Mouse (Mus musculus): ENCODE measurements around the gene Abt1. TPM values are rescaled to one million over a fixed set of nuclear protein-coding genes. Genes with fewer than 3 reads are reported as not detected.

Gene Abt1
- polyA plus RNA-seq, 1 experiment from 2014 or later, result 8.8 TPM

- no peaks in the 10 kb centered on the region for H3K36me3 ChIP-seq
- H3K9me3 ChIP-seq, result no peaks in the 10 kb centered on the region
- H3K27me3 ChIP-seq, result no peaks in the 10 kb centered on the region; the same call in 1 of the 2 replicates
- peaks cover 6% of the 10 kb centered on the region; the same call in 1 of the 2 replicates for H3K4me1 ChIP-seq (replicated peaks)
- peak overlapping the region; percentile 72 for H3K4me2 ChIP-seq
- H3K27ac ChIP-seq (replicated peaks), result peak overlapping the region; percentile 78
- H3K9ac ChIP-seq, result peak overlapping the region; percentile 57
- H3K4me3 ChIP-seq, result peak overlapping the region; percentile 77
- peak; percentile 85 for ATAC-seq (ENCODE audit: low FRiP score, low read depth)
- under 1% methylated on average over 25 of the region's 25 CpGs for WGBS
These were observed 29.7 kb upstream of the Abt1 start for GRCm38 (mm10) chr13:23453362-23453862.

GRCm38 (mm10) chr13:23450398-23450797, 26.7 kb upstream of the Abt1 start:
- Histone ChIP-seq H3K9me3 (no peaks in the 10 kb centered on the region), H3K27ac (replicated peaks) (peak overlapping the region; percentile 72), H3K36me3 (no peaks in the 10 kb centered on the region), H3K27me3 (no peaks in the 10 kb centered on the region), H3K4me3 (peak overlapping the region; percentile 58), H3K4me2 (peak overlapping the region; percentile 57), H3K9ac (peak overlapping the region; percentile 61), H3K4me1 (replicated peaks) (peaks cover 6% of the 10 kb centered on the region; the same call in 1 of the 2 replicates)
- WGBS, result under 1% methylated on average over 15 of the region's 15 CpGs
- ATAC-seq (ENCODE audit: low FRiP score, low read depth), result peak; percentile 52

- no peak for ATAC-seq (ENCODE audit: low FRiP score, low read depth)
- H3K9me3 ChIP-seq, result no peaks in the 10 kb centered on the region
- peak overlapping the region; percentile 61 for H3K9ac ChIP-seq
- under 1% methylated on average over 24 of the region's 24 CpGs for WGBS
- peak overlapping the region; percentile 57 for H3K4me2 ChIP-seq
- peaks cover 9% of the 10 kb centered on the region for H3K4me1 ChIP-seq (replicated peaks)
- H3K27me3 ChIP-seq, result no peaks in the 10 kb centered on the region
- peak overlapping the region; percentile 58 for H3K4me3 ChIP-seq
- peak overlapping the region; percentile 13; the same call in 1 of the 2 replicates for H3K27ac ChIP-seq (replicated peaks)
- no peaks in the 10 kb centered on the region for H3K36me3 ChIP-seq
These were observed 25.8 kb upstream of the Abt1 start for GRCm38 (mm10) chr13:23449235-23450095.

GRCm38 (mm10) chr13:23448758-23449157, 25.1 kb upstream of the Abt1 start:
- H3K4me1 ChIP-seq (replicated peaks), result peaks cover 16% of the 10 kb centered on the region
- WGBS, result 60% methylated on average over 3 of the region's 3 CpGs

GRCm38 (mm10) chr13:23446498-23446952, 22.9 kb upstream of the Abt1 start:
- H3K27me3 ChIP-seq, result no peaks in the 10 kb centered on the region
- peaks cover 19% of the 10 kb centered on the region for H3K4me1 ChIP-seq (replicated peaks)
- H3K4me2 ChIP-seq, result peak overlapping the region; percentile 59
- H3K9me3 ChIP-seq, result no peaks in the 10 kb centered on the region
- H3K36me3 ChIP-seq, result no peaks in the 10 kb centered on the region
- peak overlapping the region; percentile 47 for H3K9ac ChIP-seq
- H3K4me3 ChIP-seq, result peak overlapping the region; percentile 72
- WGBS, result under 1% methylated on average over 16 of the region's 16 CpGs
- peak; percentile 72 for ATAC-seq (ENCODE audit: low FRiP score, low read depth)
- peak overlapping the region; percentile 98 for H3K27ac ChIP-seq (replicated peaks)

More at GRCm38 (mm10) chr13:23448758-23449157, 25.1 kb upstream of the Abt1 start:
- peak overlapping the region; percentile 58 for H3K4me3 ChIP-seq
- H3K9ac ChIP-seq, result no peak overlapping the region
- H3K27me3 ChIP-seq, result no peaks in the 10 kb centered on the region
- peak overlapping the region; percentile 57 for H3K4me2 ChIP-seq
- no peak overlapping the region; the same call in 1 of the 2 replicates for H3K27ac ChIP-seq (replicated peaks)
- H3K36me3 ChIP-seq, result no peaks in the 10 kb centered on the region
- ATAC-seq (ENCODE audit: low FRiP score, low read depth), result no peak
- H3K9me3 ChIP-seq, result no peaks in the 10 kb centered on the region

- H3K4me1 ChIP-seq (replicated peaks), result peaks cover 19% of the 10 kb centered on the region
- H3K27ac ChIP-seq (replicated peaks), result peak overlapping the region; percentile 98
- peak; percentile 94 for ATAC-seq (ENCODE audit: low FRiP score, low read depth)
- under 1% methylated on average over 55 of the region's 55 CpGs for WGBS
- H3K9me3 ChIP-seq, result no peaks in the 10 kb centered on the region
- H3K9ac ChIP-seq, result peak overlapping the region; percentile 85
- peak overlapping the region; percentile 59 for H3K4me2 ChIP-seq
- H3K36me3 ChIP-seq, result no peaks in the 10 kb centered on the region
- H3K27me3 ChIP-seq, result no peaks in the 10 kb centered on the region
- peak overlapping the region; percentile 72 for H3K4me3 ChIP-seq
These were observed 22.1 kb upstream of the Abt1 start for GRCm38 (mm10) chr13:23445561-23446320.

- Histone ChIP-seq H3K4me1 (replicated peaks) (peaks cover 19% of the 10 kb centered on the region), H3K9me3 (no peaks in the 10 kb centered on the region), H3K4me3 (peak overlapping the region; percentile 72), H3K36me3 (no peaks in the 10 kb centered on the region), H3K27ac (replicated peaks) (peak overlapping the region; percentile 98), H3K4me2 (peak overlapping the region; percentile 59), H3K9ac (peak overlapping the region; percentile 85), H3K27me3 (no peaks in the 10 kb centered on the region)
- 3% methylated on average over 10 of the region's 10 CpGs for WGBS
- ATAC-seq (ENCODE audit: low FRiP score, low read depth), result no peak
These were observed 21.5 kb upstream of the Abt1 start for GRCm38 (mm10) chr13:23445156-23445555.

GRCm38 (mm10) chr13:23444451-23444850, 20.8 kb upstream of the Abt1 start:
- Histone ChIP-seq H3K27ac (replicated peaks) (peak overlapping the region; percentile 98), H3K27me3 (no peaks in the 10 kb centered on the region), H3K4me3 (peak overlapping the region; percentile 72), H3K9me3 (no peaks in the 10 kb centered on the region), H3K36me3 (no peaks in the 10 kb centered on the region), H3K4me1 (replicated peaks) (peaks cover 19% of the 10 kb centered on the region), H3K9ac (peak overlapping the region; percentile 35), H3K4me2 (peak overlapping the region; percentile 59)
- no peak for ATAC-seq (ENCODE audit: low FRiP score, low read depth)
- WGBS, result 53% methylated on average over 5 of the region's 5 CpGs

GRCm38 (mm10) chr13:23439901-23440300, 16.2 kb upstream of the Abt1 start:
- Histone ChIP-seq H3K9me3 (no peaks in the 10 kb centered on the region), H3K9ac (no peak overlapping the region), H3K27me3 (no peaks in the 10 kb centered on the region), H3K4me2 (no peak overlapping the region), H3K4me3 (no peak overlapping the region), H3K36me3 (no peaks in the 10 kb centered on the region), H3K4me1 (replicated peaks) (peaks cover 24% of the 10 kb centered on the region), H3K27ac (replicated peaks) (no peak overlapping the region)
- ATAC-seq (ENCODE audit: low FRiP score, low read depth), result no peak
- 63% methylated on average over 10 of the region's 10 CpGs for WGBS

- Histone ChIP-seq H3K36me3 (no peaks in the 10 kb centered on the region), H3K4me1 (replicated peaks) (peaks cover 21% of the 10 kb centered on the region), H3K27me3 (no peaks in the 10 kb centered on the region), H3K27ac (replicated peaks) (no peak overlapping the region; the same call in 1 of the 2 replicates), H3K9me3 (no peaks in the 10 kb centered on the region), H3K4me3 (peak overlapping the region; percentile 57), H3K4me2 (peak overlapping the region; percentile 91), H3K9ac (peak overlapping the region; percentile 43)
- under 1% methylated on average over 7 of the region's 7 CpGs for WGBS
- no peak for ATAC-seq (ENCODE audit: low FRiP score, low read depth)
These were observed 14.9 kb upstream of the Abt1 start for GRCm38 (mm10) chr13:23438521-23438920.

GRCm38 (mm10) chr13:23437908-23438307, 14.2 kb upstream of the Abt1 start:
- H3K36me3 ChIP-seq, result no peaks in the 10 kb centered on the region
- H3K4me3 ChIP-seq, result peak overlapping the region; percentile 57
- WGBS, result under 1% methylated on average over 17 of the region's 17 CpGs

More at GRCm38 (mm10) chr13:23437908-23438307, 14.2 kb upstream of the Abt1 start:
- Histone ChIP-seq H3K27ac (replicated peaks) (peak overlapping the region; percentile 60), H3K9ac (peak overlapping the region; percentile 56), H3K9me3 (no peaks in the 10 kb centered on the region), H3K4me2 (peak overlapping the region; percentile 91), H3K4me1 (replicated peaks) (peaks cover 24% of the 10 kb centered on the region), H3K27me3 (no peaks in the 10 kb centered on the region)
- ATAC-seq (ENCODE audit: low FRiP score, low read depth), result peak; percentile 89

Measured in hindbrain, embryonic 15.5 days (tissue).